Mouse (Mus musculus) kidney, postnatal 0 days (tissue): Measurements from ENCODE around the gene Fam81b. TPM values are rescaled to one million over a fixed set of nuclear protein-coding genes. Genes with fewer than 3 reads are reported as not detected.
A peak's percentile ranks its signal among the peaks of the same experiment; 100 is the strongest.

Experiments
- ATAC-seq: fragments of 200-750 bp; cut with Nextera tagmentation; replicated peaks from 2 replicates; pipeline ENCODE4 v1.8.0; 2017; ENCODE audit warnings: low read depth, moderate number of reproducible peaks, moderate TSS enrichment, moderate library complexity; ENCODE audit not compliant: low FRiP score
- DNase-seq: peaks from one replicate; pipeline ENCODE4 v3.0.0-alpha.2; 2016; ENCODE audit warnings: low spot score
- H3K27ac ChIP-seq: fragments of 300-500 bp; sonication (generic); 2 replicates; pipeline ENCODE4 v1.5.1; 2014; ENCODE audit warnings: mild to moderate bottlenecking
- H3K27me3 ChIP-seq: fragments of 300-500 bp; sonication (generic); 2 replicates; pipeline ENCODE4 v1.6.1; 2014; ENCODE audit warnings: low read length, mixed read lengths; ENCODE audit not compliant: insufficient read depth
- H3K36me3 ChIP-seq: fragments of 300-500 bp; sonication (generic); 2 replicates; pipeline ENCODE4 v1.6.1; 2014; ENCODE audit warnings: low read length, mixed read lengths; ENCODE audit not compliant: insufficient read depth
- H3K4me1 ChIP-seq: fragments of 300-500 bp; sonication (generic); replicated peaks from 2 replicates; pipeline ENCODE4 v1.6.1; 2014; ENCODE audit warnings: antibody characterized with exemption, low read length, mixed read lengths; ENCODE audit not compliant: insufficient read depth
- H3K4me2 ChIP-seq: fragments of 300-500 bp; sonication (generic); 2 replicates; pipeline ENCODE4 v1.6.1; 2014; ENCODE audit warnings: mild to moderate bottlenecking, low read length, moderate library complexity, mixed read lengths
- H3K4me3 ChIP-seq: fragments of 300-500 bp; sonication (generic); replicated peaks from 2 replicates; pipeline ENCODE4 v1.5.1; 2014; ENCODE audit warnings: low read depth, low read length
- H3K9ac ChIP-seq: fragments of 300-500 bp; sonication (generic); 2 replicates; pipeline ENCODE4 v1.6.1; 2014; ENCODE audit warnings: low read depth, low read length
- H3K9me3 ChIP-seq: fragments of 300-500 bp; sonication (generic); replicated peaks from 2 replicates; pipeline ENCODE4 v1.6.1; 2016; ENCODE audit warnings: low read length, inconsistent platforms, mixed read lengths
- CTCF ChIP-seq: IDR thresholded peaks from 2 replicates; pipeline ENCODE4 v1.5.1; 2016; ENCODE audit warnings: antibody characterized with exemption, low read depth, mild to moderate bottlenecking, moderate library complexity
- WGBS: fragments of 180-500 bp; shearing (Covaris S2); extraction: QIAGEN DNeasy Blood & Tissue Kit; methylation state at CpG from one replicate; pipeline ENCODE4 v1.1.7; 2014; 5-methylcytosine and 5-hydroxymethylcytosine counted together
- polyA plus RNA-seq: library from polyadenylated mRNA; unstranded; fragments of >200 nt; fragmentation: Nextera tagmentation; extraction: Ambion mirVana; gene quantifications from 2 replicates; pipeline ENCODE4 v1.2.1, GENCODE M21; 2015

The Fam81b gene
- polyA plus RNA-seq, 1 experiment from 2014 or later = not detected

DNA sequence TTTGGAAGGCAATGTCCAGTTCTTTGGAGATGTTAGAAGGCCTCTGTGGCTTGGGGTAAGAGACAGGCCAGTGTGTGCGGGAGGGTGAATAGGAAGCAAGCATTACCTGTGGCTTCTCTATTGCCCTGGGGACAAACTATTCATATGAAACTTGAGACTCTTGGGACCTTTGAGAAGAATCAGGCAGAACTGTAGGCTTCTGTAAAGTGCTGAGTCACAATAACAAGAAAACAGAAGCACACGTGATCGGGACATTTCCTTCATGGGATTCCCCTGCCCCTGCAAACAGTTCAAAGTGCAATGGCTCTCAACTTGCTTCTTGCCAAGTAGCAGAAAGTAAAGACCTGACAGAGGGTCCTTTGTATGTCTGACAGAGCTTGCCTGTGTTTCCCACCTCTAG, 48.5 kb downstream of the Fam81b start:
- H3K27ac ChIP-seq = no peak overlapping the region
- no peaks in the 10 kb centered on the region for H3K4me1 ChIP-seq
- no peaks in the 10 kb centered on the region for H3K9me3 ChIP-seq
- TF ChIP-seq CTCF = no peak
- WGBS = 64% methylated on average over 3 of the region's 3 CpGs
- no peak overlapping the region for H3K4me3 ChIP-seq
- no peak overlapping the region for H3K9ac ChIP-seq
- no peaks in the 10 kb centered on the region for H3K36me3 ChIP-seq
- DNase-seq = no peak
- ATAC-seq = no peak
- no peaks in the 10 kb centered on the region for H3K27me3 ChIP-seq
- H3K4me2 ChIP-seq = no peak overlapping the region

GRCm38 (mm10) chr13:76250092-76250491, 54.8 kb downstream of the Fam81b start:
- Histone ChIP-seq H3K9ac (no peak overlapping the region), H3K36me3 (no peaks in the 10 kb centered on the region), H3K4me3 (no peak overlapping the region), H3K9me3 (no peaks in the 10 kb centered on the region), H3K4me2 (no peak overlapping the region), H3K27me3 (no peaks in the 10 kb centered on the region), H3K4me1 (no peaks in the 10 kb centered on the region), H3K27ac (no peak overlapping the region)
- WGBS = 67% methylated on average over 7 of the region's 7 CpGs
- ATAC-seq = no peak
- DNase-seq = no peak
- TF ChIP-seq CTCF = no peak

GRCm38 (mm10) chr13:76249066-76249465, 55.8 kb downstream of the Fam81b start:
- WGBS = 48% methylated on average over 1 of the region's 1 CpGs
- no peak for ATAC-seq

DNA sequence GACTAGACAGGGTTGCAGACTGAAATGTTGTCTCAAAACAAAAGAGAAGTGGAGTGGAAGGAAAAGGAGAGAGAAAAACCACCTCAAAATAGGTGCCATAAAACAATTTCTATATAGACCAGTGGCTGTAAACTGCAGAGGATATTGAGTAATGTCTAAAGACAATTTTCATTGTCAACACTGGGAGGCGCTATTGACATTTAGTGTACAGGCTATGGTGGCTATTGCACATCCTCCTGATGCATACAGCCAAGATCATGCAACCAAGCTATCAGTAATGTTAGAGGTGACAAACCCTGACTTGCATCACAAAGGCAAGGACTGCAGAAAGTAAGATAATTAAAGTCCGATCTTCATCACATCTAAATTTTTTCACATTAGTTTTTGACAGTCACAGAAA, 89.5 kb downstream of the Fam81b start:
- peak; percentile 50 for TF ChIP-seq CTCF
- ATAC-seq (no peak; the same call in 1 of the 2 replicates), DNase-seq (peak; percentile 12)
- Histone ChIP-seq H3K27me3 (no peaks in the 10 kb centered on the region), H3K4me2 (no peak overlapping the region), H3K4me1 (no peaks in the 10 kb centered on the region), H3K4me3 (no peak overlapping the region), H3K27ac (no peak overlapping the region), H3K36me3 (no peaks in the 10 kb centered on the region), H3K9ac (no peak overlapping the region), H3K9me3 (no peaks in the 10 kb centered on the region; the same call in 1 of the 2 replicates)
- 53% methylated on average over 2 of the region's 2 CpGs for WGBS

More at GRCm38 (mm10) chr13:76249066-76249465, 55.8 kb downstream of the Fam81b start:
- Histone ChIP-seq H3K9me3 (no peaks in the 10 kb centered on the region), H3K36me3 (no peaks in the 10 kb centered on the region), H3K4me3 (no peak overlapping the region), H3K4me1 (no peaks in the 10 kb centered on the region), H3K9ac (no peak overlapping the region), H3K4me2 (no peak overlapping the region), H3K27ac (no peak overlapping the region), H3K27me3 (no peaks in the 10 kb centered on the region)
- DNase-seq = no peak
- no peak for TF ChIP-seq CTCF

- Histone ChIP-seq H3K9ac (no peak overlapping the region), H3K27me3 (no peaks in the 10 kb centered on the region), H3K9me3 (no peaks in the 10 kb centered on the region; the same call in 1 of the 2 replicates), H3K27ac (no peak overlapping the region), H3K4me2 (no peak overlapping the region), H3K4me3 (no peak overlapping the region), H3K36me3 (no peaks in the 10 kb centered on the region), H3K4me1 (no peaks in the 10 kb centered on the region)
- WGBS = 84% methylated on average over 2 of the region's 2 CpGs
- DNase-seq = no peak
- no peak for TF ChIP-seq CTCF
- no peak for ATAC-seq
Measured at GRCm38 (mm10) chr13:76214928-76215327, 89.9 kb downstream of the Fam81b start.

DNA sequence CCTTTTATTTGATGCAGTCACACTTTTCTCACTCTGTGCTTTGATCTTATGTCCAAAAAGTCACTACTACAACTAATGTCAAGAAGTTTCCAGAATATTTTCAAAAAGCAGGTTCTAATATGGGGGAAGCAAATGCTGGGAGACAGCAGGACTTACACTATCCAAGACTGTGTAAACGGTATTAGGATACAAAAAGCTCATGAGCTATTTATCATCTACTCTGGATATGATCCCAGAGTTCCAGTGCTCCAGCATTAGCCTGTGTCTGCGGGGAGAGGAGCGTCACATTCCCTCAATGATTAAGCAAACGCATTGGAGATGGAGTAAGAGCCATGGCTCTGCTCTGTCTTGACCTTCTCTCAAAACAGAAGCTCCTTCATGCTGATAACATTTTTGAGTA, 104.9 kb downstream of the Fam81b start:
- H3K9me3 ChIP-seq = no peaks in the 10 kb centered on the region
- no peak overlapping the region for H3K4me3 ChIP-seq
- H3K4me2 ChIP-seq = no peak overlapping the region
- no peak overlapping the region for H3K27ac ChIP-seq
- 76% methylated on average over 4 of the region's 4 CpGs for WGBS
- no peak overlapping the region for H3K9ac ChIP-seq
- H3K36me3 ChIP-seq = no peaks in the 10 kb centered on the region
- TF ChIP-seq CTCF = no peak
- ATAC-seq = no peak
- H3K4me1 ChIP-seq = no peaks in the 10 kb centered on the region
- no peak for DNase-seq
- H3K27me3 ChIP-seq = no peaks in the 10 kb centered on the region

- no peak overlapping the region for H3K27ac ChIP-seq
- no peaks in the 10 kb centered on the region for H3K9me3 ChIP-seq
- H3K4me2 ChIP-seq = no peak overlapping the region
- H3K27me3 ChIP-seq = no peaks in the 10 kb centered on the region
- ATAC-seq (no peak), DNase-seq (peak; percentile 39)
- no peak for TF ChIP-seq CTCF
- H3K4me1 ChIP-seq = no peaks in the 10 kb centered on the region
- no peaks in the 10 kb centered on the region for H3K36me3 ChIP-seq
- no peak overlapping the region for H3K4me3 ChIP-seq
- 72% methylated on average over 3 of the region's 3 CpGs for WGBS
- no peak overlapping the region for H3K9ac ChIP-seq
Measured at GRCm38 (mm10) chr13:76197297-76197848, 107.5 kb downstream of the Fam81b start.
